Mouse (Mus musculus): ENCODE data around the gene Arhgef3.

DNA sequence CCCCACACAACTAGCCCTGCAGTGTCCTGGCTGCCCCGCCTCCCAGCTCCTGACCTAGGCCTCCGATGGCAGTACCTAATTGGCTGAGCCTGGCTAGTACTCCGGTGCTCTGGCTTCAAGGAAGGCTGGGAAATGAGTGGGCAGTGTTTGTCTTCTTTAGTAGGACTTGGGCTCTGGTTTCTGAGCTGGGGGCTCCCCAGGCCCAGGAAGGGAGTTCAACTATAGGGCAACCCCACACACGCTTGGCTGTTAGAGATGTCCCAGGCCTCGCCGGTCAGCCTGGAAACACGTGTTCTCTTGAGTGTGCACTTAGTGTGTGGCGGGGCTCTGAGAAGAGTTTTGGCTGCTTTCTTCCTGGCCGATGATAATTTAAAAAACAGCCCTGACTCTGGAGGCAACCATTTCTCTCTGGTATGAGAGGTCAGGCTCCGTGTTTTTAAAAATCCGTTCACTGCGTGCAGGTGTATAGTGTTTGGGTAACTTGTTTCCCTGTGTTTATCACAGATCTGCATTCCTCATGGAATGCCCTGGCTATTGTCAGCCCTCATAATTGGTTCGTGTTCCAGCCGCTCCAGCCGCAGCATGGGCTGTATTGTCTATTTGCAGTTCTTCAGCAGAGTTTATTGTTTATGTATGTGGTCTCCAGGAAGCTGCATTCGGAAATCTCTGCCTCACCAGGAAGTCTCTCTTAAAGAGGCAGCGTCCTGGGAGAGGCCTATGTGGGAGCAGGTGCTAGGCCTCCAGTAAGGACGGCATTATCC, 115.7 kb downstream of the Arhgef3 start:
- TF ChIP-seq CTCF (IDR thresholded peaks at IDR 0.05; ENCODE audit: low read depth, low read length) (no peak), POLR2AphosphoS5 (IDR thresholded peaks at IDR 0.05; ENCODE audit: insufficient replicate concordance, low read depth, low read length) (no peak), GATA1 (IDR thresholded peaks at IDR 0.05; ENCODE audit: borderline replicate concordance, low read length) (no peak)

Measured in G1E (cell line).